Mouse (Mus musculus) embryonic facial prominence, embryonic 11.5 days (tissue): ENCODE measurements around the gene Ptprg. TPM values are rescaled to one million over a fixed set of nuclear protein-coding genes. Genes with fewer than 3 reads are reported as not detected.

Source experiments
- ATAC-seq: fragments of 200-750 bp; cut with Nextera tagmentation; replicated peaks from 2 replicates; pipeline ENCODE4 v1.8.0; 2017; ENCODE audit warnings: low read depth; ENCODE audit not compliant: insufficient number of reproducible peaks, low FRiP score, low TSS enrichment
- DNase-seq: peaks from one replicate; pipeline ENCODE4 v3.0.0-alpha.2; 2015; ENCODE audit warnings: low spot score
- H3K27ac ChIP-seq: fragments of 300-500 bp; sonication (generic); replicated peaks from 2 replicates; pipeline ENCODE4 v1.5.1; 2014; ENCODE audit warnings: mild to moderate bottlenecking, low read depth, low read length, control low read depth
- H3K27me3 ChIP-seq: fragments of 300-500 bp; sonication (generic); 2 replicates; pipeline ENCODE4 v1.6.1; 2014; ENCODE audit warnings: mild to moderate bottlenecking, low read length, moderate library complexity, mixed read lengths; ENCODE audit not compliant: control insufficient read depth, insufficient read depth
- H3K36me3 ChIP-seq: fragments of 300-500 bp; sonication (generic); replicated peaks from 2 replicates; pipeline ENCODE4 v1.6.1; 2014; ENCODE audit warnings: low read depth, mild to moderate bottlenecking, low read length, moderate library complexity, mixed read lengths; ENCODE audit not compliant: control insufficient read depth, insufficient read depth
- H3K4me1 ChIP-seq: fragments of 300-500 bp; sonication (generic); 2 replicates; pipeline ENCODE4 v1.6.1; 2014; ENCODE audit warnings: low read length, mixed read lengths; ENCODE audit not compliant: control insufficient read depth, insufficient read depth
- H3K4me2 ChIP-seq: fragments of 300-500 bp; sonication (generic); 2 replicates; pipeline ENCODE4 v1.6.1; 2014; ENCODE audit warnings: low read depth, mild to moderate bottlenecking, control low read depth, low read length, moderate library complexity
- H3K4me3 ChIP-seq: fragments of 300-500 bp; sonication (generic); 2 replicates; pipeline ENCODE4 v1.5.1; 2014; ENCODE audit warnings: low read depth, low read length, control low read depth
- H3K9ac ChIP-seq: fragments of 300-500 bp; sonication (generic); replicated peaks from 2 replicates; pipeline ENCODE4 v1.6.1; 2014; ENCODE audit warnings: mild to moderate bottlenecking, control low read depth, low read length
- H3K9me3 ChIP-seq: fragments of 300-500 bp; sonication (generic); replicated peaks from 2 replicates; pipeline ENCODE4 v1.6.1; 2016; ENCODE audit warnings: mild to moderate bottlenecking, low read length, inconsistent platforms, mixed read lengths; ENCODE audit not compliant: control insufficient read depth
- WGBS: fragments of 180-500 bp; shearing (Covaris S2); extraction: QIAGEN DNeasy Blood & Tissue Kit; methylation state at CpG from one replicate; pipeline ENCODE4 v1.1.7; 2014; 5-methylcytosine and 5-hydroxymethylcytosine counted together
- polyA plus RNA-seq: library from polyadenylated mRNA; unstranded; fragments of >200 nt; fragmentation: Nextera tagmentation; extraction: Ambion mirVana; gene quantifications from 2 replicates; pipeline ENCODE4 v1.2.1, GENCODE M21; 2014

Ptprg gene
- polyA plus RNA-seq, 1 experiment from 2014 or later: 28.7 TPM

DNA sequence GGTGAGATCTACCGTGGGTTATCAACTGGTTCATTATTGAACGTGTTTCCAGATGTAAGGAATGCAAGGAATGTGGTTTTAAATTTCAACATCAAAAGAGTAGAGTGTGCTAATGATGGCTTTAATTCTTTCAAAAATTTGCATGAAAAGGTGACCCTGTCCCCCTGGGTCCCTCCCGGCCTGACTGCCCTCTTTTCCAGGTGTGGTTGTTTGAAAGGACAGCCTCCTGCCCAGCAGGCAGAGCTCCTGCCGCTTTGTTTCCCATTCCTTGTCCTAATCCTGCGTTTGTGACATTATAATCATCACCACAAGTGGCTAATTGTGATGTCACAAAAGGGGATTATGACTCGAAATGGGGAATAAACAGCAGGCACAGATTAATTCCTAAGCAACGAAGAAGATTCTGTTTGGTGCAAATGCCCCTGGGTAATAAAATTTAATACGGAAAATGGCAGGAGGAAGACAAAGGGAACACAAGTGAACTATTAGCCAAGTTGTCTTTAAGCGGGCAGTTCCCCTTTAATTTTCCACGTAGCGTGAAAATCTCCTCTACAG is 110.4 kb downstream of the Ptprg start:
- no peak for DNase-seq

DNA sequence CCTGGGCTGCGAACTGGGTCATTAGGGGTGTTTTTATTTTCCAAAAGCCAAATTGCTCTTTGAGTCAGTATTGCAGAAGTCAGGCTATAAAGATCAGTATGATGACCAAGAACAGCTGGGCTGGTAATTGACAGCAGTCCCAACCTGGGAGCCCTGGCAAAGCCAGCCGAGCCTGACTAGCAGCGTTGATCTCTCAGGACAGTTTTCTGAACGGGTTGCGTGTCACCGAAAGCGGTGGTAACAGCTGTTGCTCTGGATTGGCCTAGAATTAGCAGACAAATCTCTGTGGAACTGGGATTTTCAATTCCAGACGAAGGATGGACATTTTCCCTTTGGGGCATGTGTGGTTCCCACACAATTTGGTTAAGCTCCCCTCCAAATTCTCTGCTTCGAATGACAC is 111.0 kb downstream of the Ptprg start:
- H3K27ac ChIP-seq: no peak overlapping the region
- H3K36me3 ChIP-seq: no peaks in the 10 kb centered on the region
- H3K27me3 ChIP-seq: no peaks in the 10 kb centered on the region
- no peak overlapping the region for H3K4me2 ChIP-seq
- no peak overlapping the region for H3K4me3 ChIP-seq
- H3K9me3 ChIP-seq: no peaks in the 10 kb centered on the region
- WGBS: 16% methylated on average over 9 of the region's 9 CpGs
- ATAC-seq: no peak
- H3K4me1 ChIP-seq: peaks cover 11% of the 10 kb centered on the region
- DNase-seq: peak; percentile 43
- H3K9ac ChIP-seq: no peak overlapping the region

More for the DNA sequence above, 110.4 kb downstream of the Ptprg start:
- Histone ChIP-seq H3K27ac (no peak overlapping the region), H3K4me3 (no peak overlapping the region), H3K27me3 (no peaks in the 10 kb centered on the region), H3K4me1 (peaks cover 11% of the 10 kb centered on the region), H3K4me2 (no peak overlapping the region), H3K9me3 (no peaks in the 10 kb centered on the region), H3K9ac (no peak overlapping the region), H3K36me3 (no peaks in the 10 kb centered on the region)
- ATAC-seq: no peak
- 9% methylated on average over 11 of the region's 11 CpGs for WGBS

GRCm38 (mm10) chr14:11665046-11665445 is 111.7 kb downstream of the Ptprg start:
- no peaks in the 10 kb centered on the region for H3K36me3 ChIP-seq
- no peak overlapping the region for H3K4me2 ChIP-seq
- 62% methylated on average over 7 of the region's 7 CpGs for WGBS
- no peak overlapping the region for H3K4me3 ChIP-seq
- H3K9ac ChIP-seq: no peak overlapping the region
- no peak for DNase-seq
- H3K9me3 ChIP-seq: no peaks in the 10 kb centered on the region
- ATAC-seq: no peak
- H3K27ac ChIP-seq: no peak overlapping the region
- H3K4me1 ChIP-seq: peaks cover 11% of the 10 kb centered on the region
- H3K27me3 ChIP-seq: no peaks in the 10 kb centered on the region

GRCm38 (mm10) chr14:11667762-11668161 is 114.4 kb downstream of the Ptprg start:
- 10% methylated on average over 3 of the region's 3 CpGs for WGBS

DNA sequence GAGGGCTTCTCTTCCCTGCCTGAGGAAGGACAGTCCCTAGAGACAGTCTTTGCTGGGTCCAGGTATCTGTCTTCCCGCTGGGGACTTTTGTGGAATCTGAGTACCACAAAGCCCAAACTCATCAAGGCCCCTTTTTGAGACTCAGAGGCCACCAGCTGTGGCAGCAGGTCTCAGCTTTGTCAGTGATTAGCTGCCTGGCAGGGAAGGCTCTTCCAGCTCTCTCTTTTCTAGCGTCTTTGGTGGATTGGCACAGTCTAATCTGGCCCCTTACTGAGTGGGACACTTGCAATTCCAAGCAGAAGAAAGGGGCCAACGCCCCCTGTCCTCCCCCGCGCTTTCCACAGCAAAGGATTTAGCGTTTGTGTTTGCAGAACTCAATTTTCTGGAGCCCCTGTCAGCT is 117.5 kb downstream of the Ptprg start:
- ATAC-seq: no peak
- no peak overlapping the region for H3K9ac ChIP-seq
- no peaks in the 10 kb centered on the region for H3K4me1 ChIP-seq
- WGBS: 7% methylated on average over 6 of the region's 6 CpGs
- no peak for DNase-seq
- no peaks in the 10 kb centered on the region for H3K36me3 ChIP-seq
- H3K27ac ChIP-seq: no peak overlapping the region
- H3K4me2 ChIP-seq: no peak overlapping the region
- no peaks in the 10 kb centered on the region for H3K27me3 ChIP-seq
- H3K4me3 ChIP-seq: no peak overlapping the region
- no peaks in the 10 kb centered on the region for H3K9me3 ChIP-seq

More at GRCm38 (mm10) chr14:11667762-11668161, 114.4 kb downstream of the Ptprg start:
- no peaks in the 10 kb centered on the region for H3K9me3 ChIP-seq
- H3K4me2 ChIP-seq: no peak overlapping the region
- H3K9ac ChIP-seq: no peak overlapping the region
- H3K27ac ChIP-seq: no peak overlapping the region
- no peaks in the 10 kb centered on the region for H3K36me3 ChIP-seq
- no peaks in the 10 kb centered on the region for H3K27me3 ChIP-seq
- no peak overlapping the region for H3K4me3 ChIP-seq
- ATAC-seq: 0 out of 2 replicates have a peak, but pooled peaks have one; percentile 61
- DNase-seq: no peak
- H3K4me1 ChIP-seq: peaks cover 11% of the 10 kb centered on the region

- no peak overlapping the region for H3K4me3 ChIP-seq
- no peak overlapping the region for H3K9ac ChIP-seq
- H3K27me3 ChIP-seq: no peaks in the 10 kb centered on the region
- no peaks in the 10 kb centered on the region for H3K36me3 ChIP-seq
- 85% methylated on average over 3 of the region's 3 CpGs for WGBS
- H3K4me2 ChIP-seq: no peak overlapping the region
- no peak overlapping the region for H3K27ac ChIP-seq
- H3K9me3 ChIP-seq: no peaks in the 10 kb centered on the region
- no peak for DNase-seq
- ATAC-seq: no peak
- no peaks in the 10 kb centered on the region for H3K4me1 ChIP-seq
Observed at GRCm38 (mm10) chr14:11672981-11673547, 119.7 kb downstream of the Ptprg start.

DNA sequence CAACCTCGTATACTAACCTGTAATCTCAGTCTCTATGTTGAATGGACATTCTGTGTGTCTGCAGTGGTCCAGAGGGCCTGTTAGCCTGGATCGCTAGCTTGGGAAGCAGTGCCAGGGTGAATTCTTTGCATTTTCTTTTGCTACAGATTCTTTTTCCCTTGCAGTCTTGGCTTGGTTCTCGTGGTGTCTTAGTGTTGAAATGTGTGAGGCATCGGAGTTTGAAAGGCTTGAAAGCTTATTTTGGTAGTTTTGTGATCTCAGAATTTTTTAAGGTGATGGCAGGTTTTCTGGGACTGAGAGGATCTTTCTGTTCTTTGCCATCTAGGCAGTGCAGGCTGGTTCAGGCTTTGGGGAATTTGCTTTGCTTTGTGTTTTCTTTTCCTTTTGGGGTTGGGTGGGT is 124.9 kb downstream of the Ptprg start:
- Histone ChIP-seq H3K27ac (no peak overlapping the region), H3K4me2 (no peak overlapping the region), H3K9me3 (no peaks in the 10 kb centered on the region), H3K9ac (no peak overlapping the region), H3K4me1 (peaks cover 3% of the 10 kb centered on the region), H3K27me3 (no peaks in the 10 kb centered on the region), H3K36me3 (no peaks in the 10 kb centered on the region), H3K4me3 (no peak overlapping the region)
- ATAC-seq: no peak
- 85% methylated on average over 4 of the region's 4 CpGs for WGBS
- DNase-seq: no peak

GRCm38 (mm10) chr14:11679741-11680140 is 126.4 kb downstream of the Ptprg start:
- no peaks in the 10 kb centered on the region for H3K9me3 ChIP-seq
- H3K27me3 ChIP-seq: no peaks in the 10 kb centered on the region
- ATAC-seq (no peak), DNase-seq (no peak)
- H3K4me3 ChIP-seq: no peak overlapping the region
- WGBS: 75% methylated on average over 3 of the region's 3 CpGs
- no peak overlapping the region for H3K4me2 ChIP-seq
- peaks cover 6% of the 10 kb centered on the region for H3K4me1 ChIP-seq
- no peak overlapping the region for H3K9ac ChIP-seq
- H3K36me3 ChIP-seq: no peaks in the 10 kb centered on the region
- H3K27ac ChIP-seq: no peak overlapping the region
